In the genomic region with DNA sequence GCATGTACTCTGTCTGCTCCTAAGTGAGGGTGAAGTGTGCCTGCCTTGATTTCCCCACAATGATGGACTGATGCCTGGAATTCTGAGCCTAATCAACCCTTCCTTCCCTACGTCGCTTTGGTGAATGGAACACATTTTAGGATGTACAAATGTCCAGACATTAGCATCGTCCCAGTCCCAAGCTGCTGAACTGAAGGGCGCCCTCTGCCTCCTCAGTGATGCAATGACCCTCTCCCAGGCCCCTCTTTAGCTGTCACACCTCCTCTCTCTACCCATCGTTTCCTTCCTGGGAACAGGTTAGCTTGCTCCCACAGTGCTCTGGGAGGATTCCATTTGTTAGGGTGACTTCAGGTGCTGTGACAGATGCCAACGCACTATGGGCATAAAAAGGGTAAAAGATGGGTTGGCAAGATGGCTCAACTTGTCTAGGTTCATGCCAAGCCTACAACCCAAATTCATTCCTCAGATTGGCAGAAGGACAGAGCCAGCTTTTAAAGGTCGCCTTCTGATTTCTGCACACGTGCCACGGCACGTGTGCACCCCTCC, we compare ENCODE assay signal across 16 mouse cellular contexts.
DNase-seq lines count a peak whose midpoint lies in the region; ATAC-seq and TF ChIP-seq lines count a peak whose summit lies in the region.
"Had no signal": no experiment of that assay in that cellular context is flagged by ENCODE, and none has a peak within 500 bp of the region (broad histone marks: within the 10 kb centered on the region; RNA-seq: fewer than 3 reads in every experiment).

No protein-coding gene starts in this region.

- no peak for ATAC-seq in lung, embryonic 14.5 days (ENCODE audit: insufficient read depth)
- ATAC-seq in midbrain, embryonic 13.5 days, result no peak

- H3K4me2 ChIP-seq in lung, embryonic 14.5 days, result no peak overlapping the region
- no peak overlapping the region for H3K4me2 ChIP-seq in midbrain, embryonic 13.5 days (replicated peaks)
- H3K4me2 ChIP-seq: lung, embryonic 15.5 days had no signal

- no peak overlapping the region for H3K9ac ChIP-seq in lung, embryonic 14.5 days
- no peak overlapping the region for H3K9ac ChIP-seq in midbrain, embryonic 13.5 days (replicated peaks)
- H3K9ac ChIP-seq: lung, embryonic 15.5 days had no signal

- no peak overlapping the region for H3K4me3 ChIP-seq in lung, embryonic 14.5 days (ENCODE audit: low read depth, low read length)
- no peak overlapping the region for H3K4me3 ChIP-seq in cortical plate, adult 2 months (ENCODE audit: insufficient read depth, low read length)
- H3K4me3 ChIP-seq in midbrain, embryonic 13.5 days (replicated peaks), result no peak overlapping the region
- H3K4me3 ChIP-seq: forebrain, embryonic 10.5 days; gastrocnemius, adult 2 months; heart, embryonic 10.5 days; layer of hippocampus, adult 2 months; limb, embryonic 10.5 days; lung, embryonic 15.5 days had no signal

- no peak overlapping the region for H3K27ac ChIP-seq in lung, embryonic 14.5 days (ENCODE audit: low read depth)
- H3K27ac ChIP-seq in cortical plate, adult 2 months (ENCODE audit: insufficient read depth, low read length), result no peak overlapping the region
- H3K27ac ChIP-seq in midbrain, embryonic 13.5 days, result no peak overlapping the region
- H3K27ac ChIP-seq: forebrain, embryonic 10.5 days; gastrocnemius, adult 2 months; heart, embryonic 10.5 days; layer of hippocampus, adult 2 months; limb, embryonic 10.5 days; lung, embryonic 15.5 days had no signal

- TF ChIP-seq CTCF in lung, embryonic 14.5 days (IDR thresholded peaks at IDR 0.05; ENCODE audit: low read depth), result peak; percentile 18; the same call in 1 of the 2 replicates
- peak; percentile 24 for TF ChIP-seq CTCF in cortical plate, adult 2 months (IDR thresholded peaks at IDR 0.05; ENCODE audit: extremely low read depth, insufficient read depth, low read length)

- 70% methylated on average over 10 of the region's 10 CpGs for WGBS in lung, embryonic 14.5 days
- 83% methylated on average over 10 of the region's 10 CpGs for whole genome bisulfite sequencing in midbrain, embryonic 13.5 days

- no peaks in the 10 kb centered on the region for H3K27me3 ChIP-seq in lung, embryonic 14.5 days (ENCODE audit: insufficient read depth, low read length)
- H3K27me3 ChIP-seq in midbrain, embryonic 13.5 days, result no peaks in the 10 kb centered on the region
- H3K27me3 ChIP-seq: lung, embryonic 15.5 days had no signal

- peak; percentile 53 for DNase-seq in cerebellum, adult 11-12 months
- DNase-seq in cerebellum, adult 9-10 months, result no peak
- no peak for DNase-seq in lung, embryonic 14.5 days
- DNase-seq in lung, adult 18-20 months, result no peak
- DNase-seq in cerebellum, adult 18-20 months, result peak; percentile 26 to 38
- DNase-seq in neural tube, embryonic 10.5 days (ENCODE audit: extremely low spot score, low spot score), result no peak
- DNase-seq: gastrocnemius, adult 2 months; right cerebral cortex, postnatal 25 days; thymus, postnatal 14 days had no signal

- H3K36me3 ChIP-seq in lung, embryonic 14.5 days (ENCODE audit: insufficient read depth), result no peaks in the 10 kb centered on the region
- no peaks in the 10 kb centered on the region for H3K36me3 ChIP-seq in midbrain, embryonic 13.5 days
- H3K36me3 ChIP-seq: forebrain, embryonic 10.5 days; heart, embryonic 10.5 days; limb, embryonic 10.5 days; lung, embryonic 15.5 days had no signal

- no peaks in the 10 kb centered on the region; the same call in 1 of the 2 replicates for H3K9me3 ChIP-seq in lung, embryonic 14.5 days (ENCODE audit: low read depth, low read length)
- H3K9me3 ChIP-seq in midbrain, embryonic 13.5 days, result no peaks in the 10 kb centered on the region
- H3K9me3 ChIP-seq: forebrain, embryonic 10.5 days; heart, embryonic 10.5 days; limb, embryonic 10.5 days; lung, embryonic 15.5 days had no signal

- TF ChIP-seq POLR2A in cortical plate, adult 2 months (IDR thresholded peaks at IDR 0.05; ENCODE audit: extremely low read depth, insufficient read depth, low read length), result no peak

- no peaks in the 10 kb centered on the region for H3K4me1 ChIP-seq in lung, embryonic 14.5 days (ENCODE audit: insufficient read depth)
- no peaks in the 10 kb centered on the region; the same call in 1 of the 2 replicates for H3K4me1 ChIP-seq in cortical plate, adult 2 months (ENCODE audit: control insufficient read depth, insufficient read depth, low read length)
- no peaks in the 10 kb centered on the region for H3K4me1 ChIP-seq in midbrain, embryonic 13.5 days (replicated peaks)
- H3K4me1 ChIP-seq: forebrain, embryonic 10.5 days; lung, embryonic 15.5 days had no signal

Comparison
In these comparisons a context has a peak if more than half of its experiments do, and no peak if none do; other contexts are left out.
1. DNase-seq: peak in cerebellum, adult 11-12 months (single experiment) and cerebellum, adult 18-20 months (2 of 2); none in cerebellum, adult 9-10 months (single experiment), lung, embryonic 14.5 days (single experiment), lung, adult 18-20 months (0 of 2) and neural tube, embryonic 10.5 days (single experiment).